Mouse (Mus musculus) liver, adult 2 months (tissue): ENCODE measurements around the gene Timp3.

Source experiments
- CTCF ChIP-seq: fragments of 200-500 bp; IDR thresholded peaks from 2 replicates; pipeline ENCODE4 v1.5.1; 2011; ENCODE audit warnings: low read depth, low read length, control low read depth
- POLR2A ChIP-seq: fragments of 200-500 bp; IDR thresholded peaks from 2 replicates; pipeline ENCODE4 v1.6.1; 2011; ENCODE audit warnings: low read length, control low read depth; ENCODE audit not compliant: insufficient read depth; ENCODE audit errors: extremely low read depth

DNA sequence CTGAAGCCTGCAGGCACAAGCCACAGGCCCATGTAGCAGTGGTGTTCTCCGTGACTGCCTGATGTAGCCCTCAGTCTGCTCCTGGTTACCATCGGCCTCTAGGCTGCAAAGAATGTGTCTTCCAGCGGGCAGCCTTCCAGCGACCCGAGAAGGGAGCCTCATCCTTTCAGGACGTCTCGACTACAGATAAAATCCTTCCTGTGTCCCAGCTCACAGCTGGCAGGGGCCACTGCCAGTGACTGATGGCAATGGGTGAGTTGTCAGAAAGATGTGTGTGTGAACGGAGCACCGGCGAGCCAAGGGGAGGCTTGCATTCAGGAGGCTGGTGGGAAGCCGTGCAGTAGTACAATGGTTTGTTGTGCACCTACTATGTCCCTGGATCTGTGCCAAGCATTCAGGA, 75.7 kb downstream of the Timp3 start:
- no peak for TF ChIP-seq POLR2A
- no peak for TF ChIP-seq CTCF
